Mouse (Mus musculus): ENCODE measurements at regions not wholly inside any gene's neighbourhood (a gene's known extent, or its start where the extent isn't known, plus 50 kb on each side); places are given as distances from the start of the nearest gene placed in this dataset.

GRCm38 (mm10) chr2:167753898-167754297 lies 64.3 kb upstream of the Tmem189 start:
- Histone ChIP-seq H3K9me3 (no peaks in the 10 kb centered on the region), H3K4me1 (peaks cover 89% of the 10 kb centered on the region), H3K4me3 (replicated peaks) (peak overlapping the region; percentile 47), H3K36me3 (replicated peaks; ENCODE audit: low read length) (no peaks in the 10 kb centered on the region), H3K27me3 (replicated peaks) (peaks cover 4% of the 10 kb centered on the region)
- no peak for TF ChIP-seq FLI1 (IDR thresholded peaks at IDR 0.05; ENCODE audit: low read length)

GRCm38 (mm10) chr2:167752805-167753556 lies 63.4 kb upstream of the Tmem189 start:
- no peaks in the 10 kb centered on the region for H3K36me3 ChIP-seq (replicated peaks; ENCODE audit: low read length)
- H3K27me3 ChIP-seq (replicated peaks) = peaks cover 5% of the 10 kb centered on the region
- H3K9me3 ChIP-seq = no peaks in the 10 kb centered on the region
- H3K4me1 ChIP-seq = peaks cover 88% of the 10 kb centered on the region
- peak overlapping the region; percentile 84 for H3K4me3 ChIP-seq (replicated peaks)
- TF ChIP-seq FLI1 (IDR thresholded peaks at IDR 0.05; ENCODE audit: low read length) (no peak), GATA1 (IDR thresholded peaks at IDR 0.05; ENCODE audit: borderline replicate concordance, low read length) (no peak)

GRCm38 (mm10) chr2:167751585-167751984 lies 62.0 kb upstream of the Tmem189 start:
- H3K4me3 ChIP-seq (replicated peaks) = peak overlapping the region; percentile 69
- no peaks in the 10 kb centered on the region for H3K36me3 ChIP-seq (replicated peaks; ENCODE audit: low read length)
- no peaks in the 10 kb centered on the region for H3K9me3 ChIP-seq
- peaks cover 88% of the 10 kb centered on the region for H3K4me1 ChIP-seq
- TF ChIP-seq FLI1 (IDR thresholded peaks at IDR 0.05; ENCODE audit: low read length) (no peak), GATA1 (IDR thresholded peaks at IDR 0.05; ENCODE audit: borderline replicate concordance, low read length) (no peak)
- peaks cover 5% of the 10 kb centered on the region for H3K27me3 ChIP-seq (replicated peaks)

GRCm38 (mm10) chr2:167748297-167748696 lies 58.7 kb upstream of the Tmem189 start:
- Histone ChIP-seq H3K4me1 (peaks cover 88% of the 10 kb centered on the region), H3K36me3 (replicated peaks; ENCODE audit: low read length) (no peaks in the 10 kb centered on the region), H3K27me3 (replicated peaks) (peaks cover 5% of the 10 kb centered on the region), H3K4me3 (replicated peaks) (no peak overlapping the region), H3K9me3 (no peaks in the 10 kb centered on the region)
- TF ChIP-seq GATA1 (IDR thresholded peaks at IDR 0.05; ENCODE audit: borderline replicate concordance, low read length) = no peak
- no peak for TF ChIP-seq FLI1 (IDR thresholded peaks at IDR 0.05; ENCODE audit: low read length)

- Histone ChIP-seq H3K27me3 (replicated peaks) (peaks cover 5% of the 10 kb centered on the region), H3K4me1 (peaks cover 88% of the 10 kb centered on the region), H3K4me3 (replicated peaks) (no peak overlapping the region), H3K9me3 (no peaks in the 10 kb centered on the region), H3K36me3 (replicated peaks; ENCODE audit: low read length) (no peaks in the 10 kb centered on the region)
- TF ChIP-seq FLI1 (IDR thresholded peaks at IDR 0.05; ENCODE audit: low read length) (no peak), GATA1 (IDR thresholded peaks at IDR 0.05; ENCODE audit: borderline replicate concordance, low read length) (no peak)
These were observed 57.7 kb upstream of the Tmem189 start for GRCm38 (mm10) chr2:167747164-167747843.

- H3K4me1 ChIP-seq = peaks cover 88% of the 10 kb centered on the region
- no peaks in the 10 kb centered on the region for H3K36me3 ChIP-seq (replicated peaks; ENCODE audit: low read length)
- peaks cover 5% of the 10 kb centered on the region for H3K27me3 ChIP-seq (replicated peaks)
- TF ChIP-seq FLI1 (IDR thresholded peaks at IDR 0.05; ENCODE audit: low read length) (no peak), GATA1 (IDR thresholded peaks at IDR 0.05; ENCODE audit: borderline replicate concordance, low read length) (no peak)
- H3K4me3 ChIP-seq (replicated peaks) = no peak overlapping the region
- no peaks in the 10 kb centered on the region for H3K9me3 ChIP-seq
These were observed 56.7 kb upstream of the Tmem189 start for GRCm38 (mm10) chr2:167746344-167746743.

- Histone ChIP-seq H3K36me3 (replicated peaks; ENCODE audit: low read length) (no peaks in the 10 kb centered on the region), H3K9me3 (no peaks in the 10 kb centered on the region), H3K4me1 (peaks cover 94% of the 10 kb centered on the region), H3K27me3 (replicated peaks) (peaks cover 5% of the 10 kb centered on the region), H3K4me3 (replicated peaks) (no peak overlapping the region)
- no peak for TF ChIP-seq GATA1 (IDR thresholded peaks at IDR 0.05; ENCODE audit: borderline replicate concordance, low read length)
- no peak for TF ChIP-seq FLI1 (IDR thresholded peaks at IDR 0.05; ENCODE audit: low read length)
These were observed 55.8 kb upstream of the Tmem189 start for GRCm38 (mm10) chr2:167745409-167745808.

- Histone ChIP-seq H3K4me3 (replicated peaks) (peak overlapping the region; percentile 31), H3K9me3 (no peaks in the 10 kb centered on the region), H3K36me3 (replicated peaks; ENCODE audit: low read length) (no peaks in the 10 kb centered on the region), H3K27me3 (replicated peaks) (peaks cover 2% of the 10 kb centered on the region), H3K4me1 (peaks cover 98% of the 10 kb centered on the region)
- TF ChIP-seq GATA1 (IDR thresholded peaks at IDR 0.05; ENCODE audit: borderline replicate concordance, low read length) = no peak
- TF ChIP-seq FLI1 (IDR thresholded peaks at IDR 0.05; ENCODE audit: low read length) = no peak
These were observed 54.5 kb upstream of the Tmem189 start for GRCm38 (mm10) chr2:167744080-167744479.

GRCm38 (mm10) chr2:167742479-167742878 lies 52.9 kb upstream of the Tmem189 start:
- TF ChIP-seq GATA1 (IDR thresholded peaks at IDR 0.05; ENCODE audit: borderline replicate concordance, low read length) (no peak), FLI1 (IDR thresholded peaks at IDR 0.05; ENCODE audit: low read length) (no peak)
- H3K4me3 ChIP-seq (replicated peaks) = no peak overlapping the region
- H3K27me3 ChIP-seq (replicated peaks) = no peaks in the 10 kb centered on the region
- no peaks in the 10 kb centered on the region for H3K36me3 ChIP-seq (replicated peaks; ENCODE audit: low read length)
- H3K4me1 ChIP-seq = peaks cover 96% of the 10 kb centered on the region
- no peaks in the 10 kb centered on the region for H3K9me3 ChIP-seq

GRCm38 (mm10) chr2:167740516-167741189 lies 51.0 kb upstream of the Tmem189 start:
- no peaks in the 10 kb centered on the region for H3K9me3 ChIP-seq
- H3K36me3 ChIP-seq (replicated peaks; ENCODE audit: low read length) = no peaks in the 10 kb centered on the region
- peak overlapping the region; percentile 86 for H3K4me3 ChIP-seq (replicated peaks)
- H3K27me3 ChIP-seq (replicated peaks) = peaks cover 2% of the 10 kb centered on the region
- peaks cover 96% of the 10 kb centered on the region for H3K4me1 ChIP-seq
- TF ChIP-seq GATA1 (IDR thresholded peaks at IDR 0.05; ENCODE audit: borderline replicate concordance, low read length) = no peak
- no peak for TF ChIP-seq FLI1 (IDR thresholded peaks at IDR 0.05; ENCODE audit: low read length)

All from megakaryocyte, embryonic 14.5 days (primary cell).